Mouse (Mus musculus) right cerebral cortex, adult 18-20 months (tissue): ENCODE results near the gene Oxtr.

ENCODE experiments used
- DNase-seq: peaks from one replicate; pipeline ENCODE4 v3.0.0; 2022; ENCODE audit warnings: mixed read lengths

The Oxtr gene

GRCm38 (mm10) chr6:112489910-112490559, at the start of gene Oxtr:
Oxtr (minus strand) TSS chr6:112489943.
- no peak for DNase-seq

DNA sequence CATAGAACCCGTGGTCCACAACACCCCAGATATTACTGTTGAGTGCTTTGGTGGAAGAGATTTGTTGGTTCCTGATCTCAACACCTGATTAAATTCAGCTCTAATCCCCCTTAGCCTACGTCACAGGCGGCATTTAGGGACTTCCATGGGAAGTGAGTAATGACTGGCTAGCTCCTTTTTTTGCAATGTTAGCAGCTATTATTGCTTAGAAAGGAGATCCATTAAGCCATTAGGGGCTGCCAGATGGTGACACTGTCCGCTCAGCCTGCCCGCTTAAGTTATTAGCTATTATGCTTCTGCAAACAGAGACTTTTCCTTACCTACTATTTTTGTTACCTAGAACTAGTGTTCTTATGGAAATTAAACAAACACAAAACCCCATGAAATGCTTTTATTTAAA, 35.7 kb upstream of the Oxtr start:
- DNase-seq: no peak

- DNase-seq: peak; percentile 23
Observed at GRCm38 (mm10) chr6:112524459-112524858, 34.7 kb upstream of the Oxtr start.

DNA sequence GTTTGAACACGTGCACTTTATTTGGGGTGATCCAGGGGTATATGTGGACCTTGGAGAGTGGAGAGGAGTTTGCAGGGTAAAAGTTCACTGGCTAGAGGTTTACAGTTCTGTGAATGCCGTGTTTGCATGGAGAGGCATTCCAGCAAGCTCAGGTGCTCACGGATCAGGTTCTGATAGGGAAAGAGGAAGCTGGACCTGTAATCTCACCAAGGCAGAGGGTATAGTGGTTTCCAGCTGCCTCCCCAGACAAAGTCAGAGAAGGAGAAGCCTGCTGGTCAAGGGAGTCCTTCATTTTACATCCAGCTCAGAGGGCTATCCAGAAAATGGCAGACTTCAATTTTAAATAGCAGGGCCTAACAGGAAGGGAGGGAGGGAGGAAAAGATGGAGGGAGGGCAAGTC, 28.2 kb upstream of the Oxtr start:
- no peak for DNase-seq

- DNase-seq: no peak
Observed at GRCm38 (mm10) chr6:112517572-112517971, 27.8 kb upstream of the Oxtr start.

DNA sequence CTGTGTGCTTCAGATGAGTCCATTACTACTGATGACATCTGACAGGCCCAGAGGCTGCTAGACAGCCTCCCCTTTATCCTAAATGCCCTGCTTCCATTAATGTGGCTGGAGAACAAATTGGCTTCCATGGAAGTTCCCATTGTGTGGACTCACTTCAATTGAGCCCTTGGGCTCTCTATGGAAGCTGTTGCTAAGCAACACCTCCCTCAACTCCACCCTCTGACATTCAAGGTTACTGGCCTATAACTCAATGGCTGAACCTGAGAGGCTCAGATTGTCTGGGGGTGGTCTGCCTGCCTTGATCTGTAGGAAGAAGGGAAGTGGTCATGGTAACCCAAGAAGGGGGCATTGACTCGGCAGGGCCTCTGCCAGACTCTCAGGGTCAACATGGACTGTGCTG, 26.8 kb upstream of the Oxtr start:
- no peak for DNase-seq

DNA sequence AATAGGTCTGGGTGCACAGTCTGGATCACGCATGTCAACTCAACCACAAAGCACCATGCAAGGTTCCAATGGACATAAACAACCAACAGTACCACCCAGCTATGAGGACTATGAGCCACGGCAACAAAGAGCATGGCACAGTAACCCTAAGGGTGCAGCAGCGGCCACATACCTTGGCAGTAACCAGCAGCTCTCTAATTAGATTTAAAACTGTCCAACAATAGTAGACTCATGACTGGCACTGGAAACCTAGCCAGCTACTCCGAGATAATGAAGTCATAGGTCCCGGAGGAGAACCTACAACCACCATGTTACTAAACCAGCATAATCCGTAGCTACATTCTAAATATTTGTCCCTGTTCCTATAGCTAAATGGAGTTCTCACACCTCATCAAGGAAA, 24.8 kb upstream of the Oxtr start:
- no peak for DNase-seq

DNA sequence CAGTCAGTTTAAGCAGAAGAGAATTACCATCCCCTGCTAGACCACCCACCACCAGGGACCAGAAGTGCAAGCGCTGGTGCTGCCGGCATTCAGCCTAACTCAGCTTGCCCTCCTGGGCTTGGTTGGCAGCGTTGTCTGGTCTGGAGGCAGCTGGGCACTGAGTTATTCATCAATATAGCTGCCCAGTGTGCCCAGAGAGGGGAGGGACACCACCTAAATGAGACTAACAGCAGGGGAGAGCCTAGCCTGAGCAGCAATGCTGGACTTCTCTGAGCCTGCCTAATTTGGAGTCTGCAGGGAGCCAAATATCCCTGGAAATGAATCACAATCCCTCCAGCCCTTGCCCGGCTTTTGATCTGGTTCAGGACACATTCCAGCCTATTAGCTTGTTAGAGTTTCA, 20.6 kb upstream of the Oxtr start:
- no peak for DNase-seq

- no peak for DNase-seq
Observed at GRCm38 (mm10) chr6:112509590-112510131, 19.9 kb upstream of the Oxtr start.

- peak; percentile 56 for DNase-seq
Observed at GRCm38 (mm10) chr6:112507617-112508016, 17.9 kb upstream of the Oxtr start.

- no peak for DNase-seq
Observed at GRCm38 (mm10) chr6:112501156-112501555, 11.4 kb upstream of the Oxtr start.

- no peak for DNase-seq
Observed at GRCm38 (mm10) chr6:112499456-112499855, 9.7 kb upstream of the Oxtr start.

- DNase-seq: no peak
Observed at GRCm38 (mm10) chr6:112498716-112499115, 9.0 kb upstream of the Oxtr start.

GRCm38 (mm10) chr6:112497456-112497855, 7.7 kb upstream of the Oxtr start:
- DNase-seq: no peak

- no peak for DNase-seq
Observed at GRCm38 (mm10) chr6:112496291-112497060, 6.7 kb upstream of the Oxtr start.

- no peak for DNase-seq
Observed at GRCm38 (mm10) chr6:112495219-112495618, 5.5 kb upstream of the Oxtr start.

- DNase-seq: no peak
Observed at GRCm38 (mm10) chr6:112494620-112495081, 4.9 kb upstream of the Oxtr start.

- no peak for DNase-seq
Observed at GRCm38 (mm10) chr6:112493371-112493770, 3.6 kb upstream of the Oxtr start.

- no peak for DNase-seq
Observed at GRCm38 (mm10) chr6:112492656-112493055, 2.9 kb upstream of the Oxtr start.

- DNase-seq: no peak
Observed at GRCm38 (mm10) chr6:112491521-112491920, 1.8 kb upstream of the Oxtr start.

DNA sequence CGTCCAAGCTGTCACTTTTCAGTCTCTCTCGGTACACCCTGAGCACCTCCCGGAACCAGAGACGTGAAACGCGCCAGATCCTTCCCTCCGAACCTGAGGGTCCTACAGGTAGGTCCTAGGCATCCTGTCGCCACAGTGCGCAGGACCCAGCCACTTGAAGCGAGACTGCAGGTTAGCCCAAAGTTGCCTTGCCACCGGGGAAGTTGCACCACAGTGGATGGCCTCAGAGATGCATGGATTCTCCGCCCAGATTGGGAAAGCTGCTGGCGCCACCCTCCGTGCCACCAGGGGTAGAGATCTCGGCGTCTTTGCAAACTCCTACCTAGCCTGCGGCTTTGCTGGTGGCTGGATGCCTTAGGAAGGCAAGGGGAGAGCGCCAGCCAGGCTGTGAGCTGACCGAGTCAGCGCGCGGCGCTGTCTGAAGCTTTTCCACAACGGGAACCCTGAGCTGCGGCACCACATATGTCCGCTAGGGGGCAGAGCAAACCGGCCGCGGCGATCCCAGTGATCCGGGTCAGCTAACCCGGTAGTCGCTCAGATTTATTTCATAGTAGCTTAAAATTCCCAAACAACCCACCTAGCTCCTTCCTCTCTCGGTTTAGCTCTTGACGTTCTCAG, 991 bp upstream of the Oxtr start:
- DNase-seq: peak; percentile 81

DNA sequence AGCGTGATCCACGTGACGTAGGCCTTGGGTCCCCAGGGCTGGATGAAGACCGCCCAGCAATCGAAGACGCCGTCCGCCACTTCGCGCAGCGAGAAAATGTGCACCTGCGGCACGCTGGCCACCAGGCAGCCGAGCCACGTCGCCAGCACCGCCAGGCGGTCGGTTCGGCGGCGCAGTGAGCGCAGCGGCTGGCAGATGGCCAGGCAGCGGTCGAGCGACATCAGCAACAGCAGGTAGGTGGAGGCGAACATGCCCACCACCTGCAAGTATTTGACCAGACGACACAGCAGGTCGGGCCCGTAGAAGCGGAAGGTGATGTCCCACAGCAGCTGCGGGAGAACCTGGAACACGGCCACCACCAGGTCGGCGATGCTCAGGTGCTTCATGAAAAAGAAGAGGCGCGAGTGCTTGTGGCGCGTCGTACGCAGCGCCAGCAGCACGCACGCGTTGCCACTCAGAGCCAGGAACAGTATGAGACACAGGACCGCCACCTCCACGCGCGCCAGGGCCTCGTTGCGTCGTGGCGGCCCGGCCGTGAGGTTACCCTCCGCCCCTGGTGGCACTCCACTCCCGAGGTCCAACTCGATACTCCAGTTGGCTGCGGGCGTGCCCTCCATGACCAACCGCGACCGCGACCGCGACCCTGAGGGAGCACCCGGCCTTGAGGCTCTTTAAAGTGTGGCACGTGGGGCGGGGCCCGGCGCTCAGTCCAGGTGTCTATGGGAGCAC, 398 bp downstream of the Oxtr start:
- DNase-seq: no peak

- no peak for DNase-seq
Observed at GRCm38 (mm10) chr6:112488821-112489180, 942 bp downstream of the Oxtr start.
